Mouse (Mus musculus) heart, postnatal 14 days (tissue): ENCODE measurements around the gene Cttn. TPM values are rescaled to one million over a fixed set of nuclear protein-coding genes. Genes with fewer than 3 reads are reported as not detected.

Experiments
- DNase-seq, 2 experiments: peaks; one replicate each; pipeline ENCODE4 v3.0.0; 2021 to 2022
- intact Hi-C: fragments of 180-260 bp; cut with DNase I; formaldehyde crosslinking; loops from one replicate; pipeline ENCODE4 v1.15.1; 2025
- long read RNA-seq, 2 experiments: library from polyadenylated mRNA; stranded (forward); transcript quantifications; one replicate each; pipeline ENCODE4 v2.0.0; 2021
- total RNA-seq, 2 experiments: library from RNA; stranded (reverse); gene quantifications; 2 replicates each; pipeline ENCODE4 v1.2.3; 2021

Gene Cttn
- total RNA-seq, result 10 to 100 TPM; 46.5 to 47.0 TPM
- long read RNA-seq, experiment 1, transcript Cttn-201 (17 exons, 2,913 nt), result minor isoform, 34 of 147 reads
- long read RNA-seq, experiment 1, transcript Cttn-202 (18 exons, 3,286 nt), result major isoform, 69 of 147 reads
- long read RNA-seq, experiment 1, partial matches to known transcripts, result 8 of 147 reads
- long read RNA-seq, experiment 1, other reads (novel, unspliced or antisense), result 35 of 147 reads
- long read RNA-seq, experiment 2, transcript Cttn-201 (17 exons, 2,913 nt), result minor isoform, 28 of 168 reads
- long read RNA-seq, experiment 2, transcript Cttn-202 (18 exons, 3,286 nt), result major isoform, 95 of 168 reads
- long read RNA-seq, experiment 2, partial matches to known transcripts, result 9 of 168 reads
- long read RNA-seq, experiment 2, other reads (novel, unspliced or antisense), result 35 of 168 reads

GRCm38 (mm10) chr7:144470545-144471059, at the start of gene Cttn:
Cttn (minus strand) TSS chr7:144471009.
- peak; percentile 90 to 93 for DNase-seq

GRCm38 (mm10) chr7:144519852-144520251, 49.0 kb upstream of the Cttn start:
- intact Hi-C loops, result no loop called here
- no peak for DNase-seq

More at GRCm38 (mm10) chr7:144470545-144471059, at the start of gene Cttn:
- intact Hi-C loops, result no loop called here

- intact Hi-C loops, result no loop called here
- DNase-seq, result no peak
These were observed 45.9 kb upstream of the Cttn start for GRCm38 (mm10) chr7:144516711-144517110.

- DNase-seq, result no peak
- intact Hi-C loops, result no loop called here
These were observed 38.3 kb upstream of the Cttn start for GRCm38 (mm10) chr7:144509090-144509489.

GRCm38 (mm10) chr7:144506807-144507206, 36.0 kb upstream of the Cttn start:
- DNase-seq, result no peak
- intact Hi-C loops, result no loop called here

- intact Hi-C loops, result no loop called here
These were observed 33.1 kb upstream of the Cttn start for GRCm38 (mm10) chr7:144503959-144504358.

GRCm38 (mm10) chr7:144492931-144493330, 22.1 kb upstream of the Cttn start:
- no peak for DNase-seq
- intact Hi-C loops, result no loop called here

More at GRCm38 (mm10) chr7:144503959-144504358, 33.1 kb upstream of the Cttn start:
- DNase-seq, result no peak

GRCm38 (mm10) chr7:144490201-144490873, 19.5 kb upstream of the Cttn start:
- intact Hi-C loops, result no loop called here
- DNase-seq, result no peak

- intact Hi-C loops, result no loop called here
- DNase-seq, result peak; percentile 41 to 44
These were observed 18.4 kb upstream of the Cttn start for GRCm38 (mm10) chr7:144489067-144489774.

GRCm38 (mm10) chr7:144480314-144480713, 9.5 kb upstream of the Cttn start:
- DNase-seq, result no peak
- intact Hi-C loops, result no loop called here

- intact Hi-C loops, result no loop called here
- DNase-seq, result no peak
These were observed 8.8 kb upstream of the Cttn start for GRCm38 (mm10) chr7:144479569-144479968.

GRCm38 (mm10) chr7:144475741-144476140, 4.9 kb upstream of the Cttn start:
- intact Hi-C loops, result no loop called here
- no peak for DNase-seq

GRCm38 (mm10) chr7:144473486-144473885, 2.7 kb upstream of the Cttn start:
- no peak for DNase-seq
- intact Hi-C loops, result no loop called here

- DNase-seq, result no peak
- intact Hi-C loops, result no loop called here
These were observed 294 bp upstream of the Cttn start for GRCm38 (mm10) chr7:144471103-144471502.

- no peak for DNase-seq
- intact Hi-C loops, result loop anchor here (10.0 kb wide), 1 partner anchor 425 kb away; the partner anchor contains the start of gene Fgf15
These were observed 783 bp downstream of the Cttn start for GRCm38 (mm10) chr7:144469908-144470544.

- intact Hi-C loops, result loop anchor here (10.0 kb wide), 1 partner anchor 426 kb away; the partner anchor contains the start of gene Fgf15
- peak; percentile 29 to 45 for DNase-seq
These were observed 1.6 kb downstream of the Cttn start for GRCm38 (mm10) chr7:144469181-144469641.

GRCm38 (mm10) chr7:144468741-144469140, 2.1 kb downstream of the Cttn start:
- DNase-seq, result no peak
- intact Hi-C loops, result loop anchor here (10.0 kb wide), 1 partner anchor 426 kb away; the partner anchor contains the start of gene Fgf15

GRCm38 (mm10) chr7:144462577-144462976, 8.2 kb downstream of the Cttn start:
- no peak for DNase-seq
- intact Hi-C loops, result loop anchor here (10.0 kb wide), 1 partner anchor 432 kb away; the partner anchor contains the start of gene Fgf15

GRCm38 (mm10) chr7:144461246-144461902, 9.4 kb downstream of the Cttn start:
- no peak for DNase-seq
- intact Hi-C loops, result loop anchor here (10.0 kb wide), 1 partner anchor 433 kb away; the partner anchor contains the start of gene Fgf15
